Mouse (Mus musculus) spleen, embryonic (tissue): ENCODE data around the gene Ccdc87.
"Not testable (repeated sequence)": the region's sequence is repeated elsewhere in the genome, so short reads cannot be mapped to it uniquely, and the experiment has no call there.

Experiments used
- CTCF ChIA-PET: fragments of 350-600 bp; sonication (Branson Sonifier 250); formaldehyde crosslinking; loops from one replicate; lab custom pipeline; 2022; lab: Charles Lee

The Ccdc87 gene

GRCm38 (mm10) chr19:4838526-4839140 is 533 bp upstream of the Ccdc87 start:
- CTCF ChIA-PET = interaction anchor here (0.8 kb wide), 1 partner anchor 64 kb away, joined by 4 read pairs; no protein-coding TSS in a partner anchor

DNA sequence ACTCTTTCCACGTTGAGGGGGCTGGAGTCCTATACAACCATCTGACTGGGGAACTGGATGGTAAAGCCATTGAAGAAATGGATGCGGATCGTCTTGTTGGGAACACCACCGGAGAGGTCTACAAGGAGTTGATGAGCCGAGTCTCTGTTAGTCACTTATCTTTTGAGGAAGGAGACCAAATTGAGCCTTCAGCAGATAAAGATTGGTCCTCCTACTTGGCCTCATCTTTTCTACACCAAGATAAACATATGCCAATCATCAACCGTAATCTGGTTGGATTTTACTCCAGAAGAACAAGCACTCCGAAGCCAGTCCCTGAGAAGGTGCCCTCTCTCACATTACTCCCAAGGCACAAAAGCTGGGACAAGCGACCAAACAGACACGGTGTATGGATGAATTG is 1.7 kb downstream of the Ccdc87 start:
- CTCF ChIA-PET = no interaction called here

DNA sequence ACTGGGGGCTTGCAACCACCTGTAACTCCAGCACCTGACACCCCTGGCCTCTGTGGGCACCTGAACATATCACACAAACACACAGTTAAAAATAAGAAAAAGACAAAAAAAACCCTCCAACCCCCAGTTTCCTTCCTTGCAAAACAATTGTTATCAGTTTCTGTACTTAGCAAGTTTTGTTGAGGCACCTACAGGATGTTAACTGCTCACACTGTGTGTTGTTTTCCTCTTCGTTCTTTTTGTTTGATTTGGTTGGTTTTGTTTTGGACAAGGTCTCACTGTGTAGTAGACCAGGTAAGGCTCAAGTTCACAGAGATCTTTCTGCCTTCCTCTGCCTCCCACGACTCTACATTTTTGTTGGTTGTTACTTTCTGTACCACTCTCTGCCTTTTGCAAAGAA is 3.4 kb downstream of the Ccdc87 start:
- CTCF ChIA-PET = no interaction called here

- CTCF ChIA-PET = no interaction called here
Measured at GRCm38 (mm10) chr19:4845846-4846245, 6.7 kb downstream of the Ccdc87 start.

- CTCF ChIA-PET = interaction anchor here (0.7 kb wide), 1 partner anchor 561 kb away, joined by 4 read pairs; no protein-coding TSS in a partner anchor
Measured at GRCm38 (mm10) chr19:4847490-4847889, 8.3 kb downstream of the Ccdc87 start.

DNA sequence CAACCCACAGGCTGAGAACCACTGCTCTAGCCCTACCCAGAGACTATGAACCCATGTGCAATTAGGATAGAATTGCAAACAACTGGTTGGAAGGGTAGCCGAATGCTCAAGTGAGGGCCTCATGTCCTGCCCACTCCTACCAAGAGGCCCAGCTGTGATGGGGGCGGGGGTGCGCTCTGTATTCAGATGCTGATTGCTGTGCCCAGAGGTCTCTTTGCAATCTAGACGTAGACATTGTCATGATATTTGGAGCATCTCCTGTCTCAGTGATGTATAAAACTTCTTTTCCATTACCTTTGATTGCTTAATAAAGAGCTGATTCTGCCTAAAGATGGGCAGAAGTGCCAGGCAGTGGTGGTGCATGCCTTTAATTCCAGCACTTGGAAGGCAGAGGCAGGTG is 10.6 kb downstream of the Ccdc87 start:
- CTCF ChIA-PET = no interaction called here

GRCm38 (mm10) chr19:4850281-4850680 is 11.1 kb downstream of the Ccdc87 start:
- CTCF ChIA-PET = no interaction called here

DNA sequence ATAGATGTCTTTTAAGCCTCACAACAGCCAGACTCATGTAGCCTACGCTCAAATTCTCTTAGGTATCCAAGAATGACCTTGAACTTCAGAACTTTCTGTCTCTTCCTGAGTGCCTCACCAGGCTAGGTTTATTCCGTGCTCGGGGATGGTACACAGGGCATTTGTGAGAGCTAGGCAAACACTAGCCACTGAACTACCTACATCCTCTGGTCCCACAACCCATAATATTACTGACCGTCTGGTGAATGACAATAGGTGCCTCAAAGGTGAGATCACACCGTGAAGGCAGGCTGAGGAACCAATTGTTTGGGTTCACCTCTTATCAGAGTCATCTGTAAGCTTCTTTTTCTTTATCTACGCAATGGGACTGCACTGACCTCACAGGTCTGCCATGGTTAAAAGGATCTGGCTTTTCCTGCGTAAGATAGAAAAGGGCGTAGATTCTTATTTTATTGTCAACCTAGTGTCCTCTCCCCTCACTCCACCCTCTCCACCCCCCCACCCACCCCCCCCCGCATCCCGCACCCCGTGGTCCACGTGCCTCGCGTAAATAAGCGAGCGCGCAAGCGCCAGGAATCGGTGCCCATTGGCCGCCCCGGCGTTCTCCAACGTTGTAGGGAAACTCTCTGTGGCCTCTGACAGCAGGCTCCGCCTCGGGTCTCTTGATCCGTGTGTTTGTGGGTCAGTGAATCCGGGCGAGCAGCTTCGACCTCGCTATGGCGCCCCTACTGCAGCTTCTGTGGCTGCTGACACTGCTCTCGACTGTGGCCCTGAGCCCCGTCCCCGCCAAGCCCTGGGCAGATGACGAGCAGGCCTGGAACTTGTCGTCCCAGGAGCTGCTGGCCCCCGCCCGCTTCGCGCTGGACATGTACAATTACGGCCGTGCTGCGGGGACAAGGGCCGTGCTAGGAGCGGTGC is 15.6 kb downstream of the Ccdc87 start, which contains the start of gene Ctsf:
Gene Ctsf (plus strand): TSS at position 579 of the 918 bp plus-strand sequence.
- CTCF ChIA-PET = interaction anchor here (0.5 to 0.6 kb wide), 2 partner anchors 116 to 657 kb away, joined by 5 read pairs; no protein-coding TSS in a partner anchor

DNA sequence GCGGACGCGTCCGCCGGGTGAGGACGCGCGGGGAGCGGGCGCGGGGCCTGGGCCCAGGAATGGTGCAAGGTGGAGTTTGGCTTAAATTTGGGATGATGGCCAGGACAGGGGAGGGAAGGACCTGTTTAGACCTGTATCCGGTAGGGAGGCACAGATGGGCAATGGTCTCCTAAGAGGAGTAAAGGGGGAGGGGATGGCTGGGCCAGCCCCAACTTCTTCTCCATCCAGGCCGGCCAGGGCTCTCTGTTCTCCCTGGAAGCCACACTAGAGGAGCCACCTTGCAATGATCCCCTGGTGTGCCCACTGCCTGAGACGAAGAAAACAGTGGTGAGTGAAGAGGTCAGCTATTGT is 16.3 kb downstream of the Ccdc87 start:
- CTCF ChIA-PET = interaction anchor here (0.5 to 0.6 kb wide), 2 partner anchors 115 to 657 kb away, joined by 5 read pairs; no protein-coding TSS in a partner anchor

DNA sequence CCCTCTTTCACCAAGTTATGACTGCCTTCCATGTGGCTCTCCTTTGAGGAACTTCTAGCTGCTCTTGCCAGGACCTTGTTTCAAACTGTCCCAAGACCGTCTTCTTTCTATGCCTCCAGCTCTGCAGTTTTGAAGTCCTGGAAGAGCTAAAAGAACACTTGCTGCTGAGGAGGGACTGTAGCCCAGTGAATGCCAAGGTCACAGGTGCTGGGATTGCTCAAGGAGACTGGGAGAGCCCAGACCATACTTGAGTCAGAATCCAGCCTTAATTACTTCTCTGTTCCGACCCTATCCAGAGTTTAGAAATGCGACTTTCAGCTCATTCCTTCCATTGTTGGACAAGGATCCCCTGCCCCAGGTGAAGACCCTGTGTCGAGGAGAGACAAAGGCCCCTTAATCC is 16.8 kb downstream of the Ccdc87 start:
- CTCF ChIA-PET = no interaction called here

GRCm38 (mm10) chr19:4859081-4859480 is 19.9 kb downstream of the Ccdc87 start:
- CTCF ChIA-PET = interaction anchor here (0.5 kb wide), 1 partner anchor 253 kb away, joined by 5 read pairs; no protein-coding TSS in a partner anchor

- CTCF ChIA-PET = no interaction called here
Measured at GRCm38 (mm10) chr19:4863048-4863447, 23.9 kb downstream of the Ccdc87 start.

DNA sequence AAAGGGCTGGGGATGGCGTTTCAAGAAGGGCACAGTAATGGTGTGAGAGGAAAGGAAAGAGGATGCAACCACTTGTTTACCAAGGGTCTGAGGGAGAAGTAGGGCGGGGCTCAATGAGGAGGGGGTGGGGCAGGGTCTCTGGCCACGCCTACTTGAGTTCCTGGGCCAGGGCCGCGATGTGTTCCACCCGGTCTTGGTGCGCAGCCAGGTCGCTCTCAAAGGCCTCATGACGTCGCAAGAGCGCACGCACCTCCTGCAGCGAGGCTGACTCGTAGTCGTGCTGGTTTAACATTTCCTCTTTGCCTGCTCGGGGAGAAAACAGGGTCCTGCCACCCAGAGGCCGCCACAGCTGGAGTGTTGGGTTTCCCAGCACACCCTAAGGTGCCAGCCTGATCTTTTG is 26.0 kb downstream of the Ccdc87 start:
- CTCF ChIA-PET = no interaction called here

DNA sequence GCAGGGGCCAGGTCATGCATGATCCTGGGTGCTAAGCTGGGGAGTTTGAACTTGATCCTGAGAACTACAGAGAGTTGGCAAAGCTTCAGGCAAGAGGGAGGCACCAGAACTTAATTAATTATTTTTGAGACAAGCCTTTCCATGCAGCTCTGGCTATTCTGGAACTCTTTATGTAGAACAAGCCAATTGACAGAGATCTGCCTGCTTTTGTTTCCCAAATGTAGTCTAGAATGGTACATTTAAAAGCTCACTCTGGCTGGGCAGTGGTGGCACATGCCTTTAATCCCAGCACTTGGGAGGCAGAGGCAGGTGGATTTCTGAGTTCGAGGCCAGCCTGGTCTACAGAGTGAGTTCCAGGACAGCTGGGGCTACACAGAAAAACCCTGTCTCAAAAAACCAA is 35.4 kb downstream of the Ccdc87 start:
- CTCF ChIA-PET = not testable (repeated sequence)

GRCm38 (mm10) chr19:4876241-4876640 is 37.1 kb downstream of the Ccdc87 start:
- CTCF ChIA-PET = no interaction called here

GRCm38 (mm10) chr19:4876755-4877154 is 37.6 kb downstream of the Ccdc87 start:
- CTCF ChIA-PET = no interaction called here

- CTCF ChIA-PET = interaction anchor here (0.5 kb wide), 1 partner anchor 375 kb away, joined by 3 read pairs; no protein-coding TSS in a partner anchor
Measured at GRCm38 (mm10) chr19:4877785-4878184, 38.6 kb downstream of the Ccdc87 start, which contains the start of gene Actn3. Actn3 (minus strand) TSS chr19:4877909.

DNA sequence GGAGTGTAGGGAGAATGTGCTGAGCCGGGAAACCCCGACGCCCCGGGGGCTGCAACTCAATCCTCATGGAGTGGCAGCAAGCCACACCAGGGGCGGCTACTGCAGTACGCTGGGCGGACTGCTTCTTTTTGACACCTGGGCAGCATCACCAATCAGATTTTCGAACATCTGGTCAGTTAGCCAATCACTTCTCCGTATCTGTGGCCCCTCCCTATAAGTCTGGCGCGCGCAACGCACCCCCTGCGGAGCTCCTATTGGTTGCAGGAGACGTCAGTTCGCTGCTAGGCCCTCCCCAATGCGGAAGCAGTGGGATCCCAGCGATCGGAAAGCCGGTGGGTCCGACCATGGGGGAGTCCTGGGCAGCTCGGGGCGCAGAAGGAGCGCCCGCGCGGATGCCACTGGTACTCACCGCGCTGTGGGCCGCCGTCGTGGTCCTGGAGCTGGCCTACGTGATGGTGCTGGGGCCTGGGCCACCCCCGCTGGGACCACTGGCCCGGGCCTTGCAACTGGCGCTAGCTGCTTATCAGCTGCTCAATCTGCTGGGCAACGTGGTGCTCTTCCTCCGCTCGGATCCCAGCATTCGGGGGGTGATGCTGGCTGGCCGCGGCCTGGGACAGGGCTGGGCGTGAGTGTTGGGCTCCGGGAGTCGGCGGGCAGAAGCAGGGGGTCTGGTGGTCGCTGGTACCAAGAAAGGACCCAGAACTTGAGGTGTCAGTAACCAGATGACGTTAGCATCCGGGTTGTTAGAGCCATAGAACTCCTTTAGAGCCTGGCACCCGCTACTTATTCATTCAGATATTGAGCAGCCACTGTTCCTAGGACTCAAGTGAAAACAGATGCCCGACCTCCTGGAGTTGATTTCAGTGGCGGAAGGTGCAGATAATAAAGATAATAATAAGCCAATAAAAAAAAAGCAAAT is 39.5 kb downstream of the Ccdc87 start, which contains the start of gene Zdhhc24:
Gene Zdhhc24 (plus strand): TSS at position 264 of the 919 bp plus-strand sequence.
- CTCF ChIA-PET = interaction anchor here (0.5 kb wide), 2 partner anchors 376 to 549 kb away, joined by 3 to 8 read pairs; no protein-coding TSS in a partner anchor

- CTCF ChIA-PET = no interaction called here
Measured at GRCm38 (mm10) chr19:4879324-4879703, 40.1 kb downstream of the Ccdc87 start.

GRCm38 (mm10) chr19:4883961-4884360 is 44.8 kb downstream of the Ccdc87 start:
- CTCF ChIA-PET = no interaction called here

DNA sequence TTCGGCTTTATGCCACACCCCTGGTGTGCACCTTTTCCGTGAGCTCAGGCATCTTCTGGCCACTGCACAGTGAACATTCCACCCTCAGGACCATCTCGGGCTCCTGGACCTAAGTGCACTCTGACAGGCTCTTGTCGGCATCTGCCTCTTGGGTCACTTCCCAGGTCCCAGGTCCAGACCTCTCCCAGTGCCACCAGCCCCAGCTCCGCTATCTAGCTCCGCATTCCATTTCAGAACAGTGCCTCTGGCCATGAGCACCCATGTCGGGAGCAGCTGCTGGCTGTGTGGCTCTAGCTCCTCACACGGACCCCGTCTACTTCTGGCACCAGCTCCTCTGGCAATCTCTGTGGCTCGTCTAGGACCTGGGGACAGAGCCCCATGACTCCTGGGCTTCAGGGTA is 50.6 kb downstream of the Ccdc87 start:
- CTCF ChIA-PET = no interaction called here
